Mouse (Mus musculus) layer of hippocampus, adult 2 months (tissue): ENCODE measurements at regions not wholly inside any gene's neighbourhood (a gene's known extent, or its start where the extent isn't known, plus 50 kb on each side); places are given as distances from the start of the nearest gene placed in this dataset.

Source experiments
- DNase-seq, 2 experiments: peaks; one replicate each; pipeline ENCODE4 v3.0.0; 2022; ENCODE audit warnings: low spot score in 2 of 2
- H3K27ac ChIP-seq: fragments of 200-600 bp; 2 replicates; pipeline ENCODE4 v1.8.1; 2022
- H3K4me3 ChIP-seq: fragments of 200-600 bp; 2 replicates; pipeline ENCODE4 v1.8.1; 2022; ENCODE audit warnings: mild to moderate bottlenecking
- CTCF ChIP-seq: fragments of 200-600 bp; conservative IDR thresholded peaks from 2 replicates; pipeline ENCODE4 v1.8.1; 2022; ENCODE audit warnings: antibody characterized with exemption, mild to moderate bottlenecking, moderate library complexity

GRCm38 (mm10) chr7:124455659-124456058 is 473.0 kb downstream of the Hs3st4 start:
- no peak for DNase-seq
- no peak for TF ChIP-seq CTCF
- H3K27ac ChIP-seq, result no peak overlapping the region
- no peak overlapping the region for H3K4me3 ChIP-seq

GRCm38 (mm10) chr7:124487326-124487725 is 504.7 kb downstream of the Hs3st4 start:
- H3K27ac ChIP-seq, result no peak overlapping the region
- no peak for DNase-seq
- no peak overlapping the region for H3K4me3 ChIP-seq
- TF ChIP-seq CTCF, result no peak

GRCm38 (mm10) chr7:124491109-124491793 is 508.6 kb downstream of the Hs3st4 start:
- Histone ChIP-seq H3K4me3 (no peak overlapping the region), H3K27ac (no peak overlapping the region)
- TF ChIP-seq CTCF, result no peak
- DNase-seq, result no peak

GRCm38 (mm10) chr7:124491851-124492390 is 509.3 kb downstream of the Hs3st4 start:
- Histone ChIP-seq H3K27ac (no peak overlapping the region), H3K4me3 (no peak overlapping the region)
- TF ChIP-seq CTCF, result no peak
- DNase-seq, result no peak

DNA sequence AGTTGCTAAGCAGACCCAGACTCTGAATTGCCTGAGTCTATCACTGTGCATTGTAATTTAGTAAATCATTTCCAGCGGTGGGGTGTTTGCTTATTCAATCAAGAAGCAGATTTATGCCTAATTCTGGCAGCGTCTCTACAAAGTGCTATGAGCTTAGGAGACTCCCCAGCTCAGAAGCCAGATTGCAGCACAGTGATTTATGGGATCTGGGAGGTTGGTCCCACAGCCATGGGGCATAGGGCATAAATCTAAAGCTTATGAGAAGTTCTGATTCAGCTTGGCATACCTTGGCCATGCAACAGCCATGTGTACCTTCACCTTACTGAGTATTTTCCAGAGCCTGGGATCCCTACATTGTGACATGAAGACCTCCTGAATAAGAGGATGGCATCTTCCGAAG is 518.0 kb downstream of the Hs3st4 start:
- Histone ChIP-seq H3K4me3 (no peak overlapping the region), H3K27ac (no peak overlapping the region)
- no peak for DNase-seq
- TF ChIP-seq CTCF, result no peak

- Histone ChIP-seq H3K4me3 (no peak overlapping the region), H3K27ac (no peak overlapping the region)
- no peak for DNase-seq
- no peak for TF ChIP-seq CTCF
Observed at GRCm38 (mm10) chr7:124502760-124503159, 520.1 kb downstream of the Hs3st4 start.

DNA sequence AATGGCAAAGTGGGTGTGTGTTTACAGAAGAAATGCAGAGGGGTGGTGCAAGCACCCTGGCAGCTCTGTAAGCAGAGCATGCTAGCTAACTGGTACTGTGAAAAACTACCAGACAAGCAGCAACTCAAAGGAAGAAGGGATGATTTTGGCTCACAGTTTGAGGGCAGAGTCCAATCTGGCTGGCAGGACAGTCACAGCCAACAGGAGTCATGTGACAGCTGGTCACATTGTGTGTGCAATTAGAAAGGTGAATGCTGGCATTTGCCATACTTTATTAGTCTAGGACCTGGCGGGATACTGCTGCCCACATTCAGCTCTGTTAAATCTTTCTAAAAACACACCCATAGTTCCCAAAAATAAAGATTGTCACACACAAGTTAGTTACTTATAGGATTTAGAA is 566.4 kb downstream of the Hs3st4 start:
- no peak for DNase-seq
- H3K4me3 ChIP-seq, result no peak overlapping the region
- TF ChIP-seq CTCF, result no peak
- no peak overlapping the region for H3K27ac ChIP-seq

DNA sequence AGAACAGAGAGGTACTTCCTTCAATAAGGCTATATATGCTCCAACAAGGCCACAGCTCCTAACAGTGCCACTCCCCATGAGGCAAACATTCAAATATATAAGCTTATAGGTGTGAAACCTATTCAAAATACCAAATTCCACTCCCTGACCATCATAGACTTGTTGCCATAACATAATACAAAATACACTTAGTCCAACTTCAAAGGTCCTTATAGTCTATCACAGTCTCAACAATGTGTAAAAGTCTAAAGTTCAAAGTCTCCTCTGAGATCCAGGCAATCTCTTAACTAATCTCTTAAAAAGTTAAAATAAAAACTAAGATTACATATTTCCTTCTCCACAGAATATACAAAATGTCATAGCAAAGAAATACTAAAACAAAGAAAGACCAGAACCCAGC is 574.5 kb downstream of the Hs3st4 start:
- no peak for TF ChIP-seq CTCF
- Histone ChIP-seq H3K27ac (no peak overlapping the region), H3K4me3 (no peak overlapping the region)
- DNase-seq, result no peak

- no peak for TF ChIP-seq CTCF
- H3K4me3 ChIP-seq, result no peak overlapping the region
- no peak for DNase-seq
- H3K27ac ChIP-seq, result no peak overlapping the region
Observed at GRCm38 (mm10) chr7:124570804-124571203, 588.1 kb downstream of the Hs3st4 start.

DNA sequence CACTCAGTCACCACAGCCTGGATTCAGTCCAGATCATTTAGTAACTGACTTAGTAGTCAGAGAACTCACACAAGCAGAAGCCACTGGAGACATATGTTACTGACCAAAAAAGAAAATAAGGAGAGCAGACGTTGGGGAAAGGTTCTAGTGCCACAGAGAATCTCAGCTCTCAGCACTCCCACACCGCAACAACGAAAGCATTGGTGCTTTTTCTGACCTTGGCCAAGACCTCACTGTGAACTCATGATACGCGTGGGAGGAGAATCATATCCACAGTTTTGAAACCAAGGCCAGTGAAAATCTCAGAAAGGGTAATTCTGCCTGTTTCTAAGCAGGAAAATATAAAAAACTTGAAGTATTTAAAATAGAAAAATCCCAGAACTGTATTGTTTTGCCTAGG is 591.0 kb downstream of the Hs3st4 start:
- H3K27ac ChIP-seq, result no peak overlapping the region
- no peak overlapping the region for H3K4me3 ChIP-seq
- TF ChIP-seq CTCF, result no peak
- no peak for DNase-seq

GRCm38 (mm10) chr7:124581342-124581741 is 598.7 kb downstream of the Hs3st4 start:
- H3K4me3 ChIP-seq, result no peak overlapping the region
- TF ChIP-seq CTCF, result no peak

GRCm38 (mm10) chr7:124585296-124585695 is 602.6 kb downstream of the Hs3st4 start:
- DNase-seq, result no peak
- H3K27ac ChIP-seq, result no peak overlapping the region
- H3K4me3 ChIP-seq, result no peak overlapping the region
- no peak for TF ChIP-seq CTCF

More at GRCm38 (mm10) chr7:124581342-124581741, 598.7 kb downstream of the Hs3st4 start:
- H3K27ac ChIP-seq, result no peak overlapping the region
- no peak for DNase-seq

- no peak for TF ChIP-seq CTCF
- no peak overlapping the region for H3K4me3 ChIP-seq
- H3K27ac ChIP-seq, result no peak overlapping the region
- DNase-seq, result no peak
Observed at GRCm38 (mm10) chr7:124591369-124591768, 608.7 kb downstream of the Hs3st4 start.

DNA sequence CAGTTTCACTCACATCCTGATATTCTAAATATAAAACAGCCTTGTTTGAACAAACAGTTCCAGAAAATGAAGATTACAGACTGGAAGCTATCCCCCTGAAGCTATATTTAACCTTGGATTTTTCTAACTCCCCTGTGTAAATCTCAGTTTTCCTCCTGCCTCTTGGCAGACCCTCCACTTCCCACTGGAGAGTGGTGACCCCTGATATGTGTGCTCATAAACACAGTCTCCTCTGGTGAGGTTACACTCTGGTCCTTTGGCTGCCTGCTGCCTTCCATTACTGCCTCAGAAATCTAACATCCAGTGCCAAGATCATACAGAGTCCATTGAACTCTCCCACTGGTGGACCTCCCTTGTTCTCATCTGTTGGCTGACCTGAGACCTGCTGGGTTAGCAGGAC is 610.8 kb downstream of the Hs3st4 start:
- no peak for DNase-seq
- TF ChIP-seq CTCF, result no peak
- Histone ChIP-seq H3K27ac (no peak overlapping the region), H3K4me3 (no peak overlapping the region)
